Mouse (Mus musculus) hindbrain, postnatal 0 days (tissue): ENCODE results near the gene Tmem204. TPM values are rescaled to one million over a fixed set of nuclear protein-coding genes. Genes with fewer than 3 reads are reported as not detected.

ENCODE experiments used
- ATAC-seq: fragments of 200-750 bp; cut with Nextera tagmentation; 2 replicates; pipeline ENCODE4 v1.8.0; 2017; ENCODE audit warnings: mild to moderate bottlenecking, moderate TSS enrichment, moderate library complexity
- DNase-seq: peaks from one replicate; pipeline ENCODE4 v3.0.0-alpha.2; 2015; ENCODE audit warnings: low spot score
- H3K27ac ChIP-seq: fragments of 300-500 bp; sonication (generic); 2 replicates; pipeline ENCODE4 v1.5.1; 2014; ENCODE audit warnings: mild to moderate bottlenecking
- H3K27me3 ChIP-seq: fragments of 300-500 bp; sonication (generic); 2 replicates; pipeline ENCODE4 v1.6.1; 2014; ENCODE audit warnings: low read length, mixed read lengths; ENCODE audit not compliant: insufficient read depth
- H3K36me3 ChIP-seq: fragments of 300-500 bp; sonication (generic); 2 replicates; pipeline ENCODE4 v1.6.1; 2014; ENCODE audit warnings: low read length, mixed read lengths; ENCODE audit not compliant: insufficient read depth
- H3K4me1 ChIP-seq: fragments of 300-500 bp; sonication (generic); 2 replicates; pipeline ENCODE4 v1.6.1; 2014; ENCODE audit warnings: antibody characterized with exemption, low read length, mixed read lengths; ENCODE audit not compliant: insufficient read depth
- H3K4me2 ChIP-seq: fragments of 300-500 bp; sonication (generic); 2 replicates; pipeline ENCODE4 v1.6.1; 2014; ENCODE audit warnings: low read depth, mild to moderate bottlenecking, low read length, moderate library complexity, mixed read lengths
- H3K4me3 ChIP-seq: fragments of 300-500 bp; sonication (generic); 2 replicates; pipeline ENCODE4 v1.5.1; 2014; ENCODE audit warnings: low read length
- H3K9ac ChIP-seq: fragments of 300-500 bp; sonication (generic); replicated peaks from 2 replicates; pipeline ENCODE4 v1.6.1; 2014; ENCODE audit warnings: mild to moderate bottlenecking, low read length, moderate library complexity, mixed read lengths
- H3K9me3 ChIP-seq: fragments of 300-500 bp; sonication (generic); 2 replicates; pipeline ENCODE4 v1.6.1; 2016; ENCODE audit warnings: low read length, mixed read lengths
- CTCF ChIP-seq: IDR thresholded peaks from 2 replicates; pipeline ENCODE4 v1.5.1; 2016; ENCODE audit warnings: antibody characterized with exemption, control low read depth, low read depth
- WGBS: fragments of 180-500 bp; shearing (Covaris S2); extraction: QIAGEN DNeasy Blood & Tissue Kit; methylation state at CpG from one replicate; pipeline ENCODE4 v1.1.7; 2014; 5-methylcytosine and 5-hydroxymethylcytosine counted together
- polyA plus RNA-seq: library from polyadenylated mRNA; unstranded; fragments of >200 nt; fragmentation: Nextera tagmentation; extraction: Ambion mirVana; gene quantifications from 2 replicates; pipeline ENCODE4 v1.2.1, GENCODE M21; 2015
- total RNA-seq: library from RNA; depleted of rRNA; stranded (reverse); fragments of >200 nt; gene quantifications from 2 replicates; pipeline ENCODE4 v1.2.3, GENCODE M21; 2014

Gene Tmem204
- total and polyA plus RNA-seq, 2 experiments from 2014 or later, result 11.7 to 21.5 TPM

DNA sequence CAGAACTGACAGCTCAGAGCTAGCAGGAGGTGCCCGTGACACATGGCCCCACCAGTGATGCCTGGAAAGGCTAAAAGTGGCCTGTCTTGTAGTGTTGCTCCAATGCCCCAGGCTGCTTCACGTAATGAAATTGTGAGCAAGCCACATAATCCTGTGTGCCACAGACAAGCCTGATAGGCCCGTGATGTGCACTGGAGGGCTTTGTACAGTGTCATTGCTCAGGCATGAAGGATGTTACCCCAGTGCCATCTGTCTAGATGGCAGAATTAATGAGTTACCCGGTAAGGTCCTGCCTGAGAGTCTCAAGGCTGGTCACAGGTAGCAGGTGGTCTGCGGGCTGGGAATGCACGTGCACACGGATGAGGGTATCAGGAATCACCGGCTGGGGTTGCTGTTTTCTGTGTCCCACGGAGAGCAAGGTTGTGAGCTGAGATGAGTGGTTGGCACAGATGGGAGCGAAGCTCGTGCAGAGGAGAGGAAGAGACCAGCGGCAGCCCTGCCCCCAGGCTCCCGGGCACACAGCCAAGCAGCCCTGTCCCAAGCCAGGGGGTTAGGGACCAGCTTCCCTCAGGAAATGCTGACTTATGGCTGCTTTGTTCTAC is 5.5 kb downstream of the Tmem204 start:
- H3K9ac ChIP-seq, result peak overlapping the region; percentile 21; the same call in 1 of the 2 replicates
- TF ChIP-seq CTCF, result no peak

DNA sequence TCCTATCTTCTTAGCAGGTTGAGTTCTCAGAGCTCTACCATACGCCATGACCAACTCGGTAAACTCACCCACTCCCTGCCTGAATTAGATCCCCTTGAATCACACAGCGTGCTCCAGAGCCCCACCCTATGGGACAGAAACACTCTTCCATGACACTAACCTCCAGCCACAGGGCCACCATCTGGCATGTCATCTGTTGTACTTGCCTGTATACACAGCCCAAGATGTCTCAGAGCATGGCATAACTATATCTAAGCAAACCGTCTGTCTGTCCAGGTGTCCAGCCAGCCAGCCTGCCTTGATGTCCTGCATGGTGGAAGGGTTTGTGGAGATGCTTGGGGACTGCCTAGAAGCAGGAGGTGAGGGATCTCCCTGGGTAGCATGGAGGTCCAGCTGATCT is 6.5 kb downstream of the Tmem204 start:
- no peak for TF ChIP-seq CTCF
- Histone ChIP-seq H3K4me1 (peaks cover 16% of the 10 kb centered on the region), H3K36me3 (0 out of 2 replicates have a peak, but pooled peaks cover 1% of the 10 kb centered on the region), H3K9ac (no peak overlapping the region), H3K4me2 (no peak overlapping the region), H3K4me3 (no peak overlapping the region), H3K9me3 (no peaks in the 10 kb centered on the region), H3K27ac (peak overlapping the region; percentile 81), H3K27me3 (no peaks in the 10 kb centered on the region)
- ATAC-seq (no peak), DNase-seq (peak; percentile 31)
- WGBS, result 56% methylated on average over 4 of the region's 4 CpGs

More for the DNA sequence above, 5.5 kb downstream of the Tmem204 start:
- H3K27me3 ChIP-seq, result no peaks in the 10 kb centered on the region
- peaks cover 16% of the 10 kb centered on the region for H3K4me1 ChIP-seq
- H3K4me3 ChIP-seq, result no peak overlapping the region
- 42% methylated on average over 13 of the region's 13 CpGs for WGBS
- peak overlapping the region; percentile 81 for H3K27ac ChIP-seq
- DNase-seq, result peak; percentile 77
- no peaks in the 10 kb centered on the region for H3K9me3 ChIP-seq
- peak; percentile 88 for ATAC-seq
- H3K36me3 ChIP-seq, result no peaks in the 10 kb centered on the region
- H3K4me2 ChIP-seq, result peak overlapping the region; percentile 27

- WGBS, result 74% methylated on average over 2 of the region's 2 CpGs
- Histone ChIP-seq H3K36me3 (0 out of 2 replicates have a peak, but pooled peaks cover 6% of the 10 kb centered on the region), H3K4me2 (no peak overlapping the region), H3K27ac (no peak overlapping the region), H3K9me3 (no peaks in the 10 kb centered on the region), H3K9ac (no peak overlapping the region), H3K4me1 (no peaks in the 10 kb centered on the region), H3K27me3 (no peaks in the 10 kb centered on the region), H3K4me3 (no peak overlapping the region)
- ATAC-seq (no peak), DNase-seq (no peak)
- no peak for TF ChIP-seq CTCF
Measured at GRCm38 (mm10) chr17:25068690-25069089, 14.7 kb downstream of the Tmem204 start.

- no peaks in the 10 kb centered on the region for H3K4me1 ChIP-seq
- no peak overlapping the region for H3K27ac ChIP-seq
- TF ChIP-seq CTCF, result no peak
- no peak overlapping the region for H3K4me3 ChIP-seq
- peaks cover 6% of the 10 kb centered on the region; the same call in 1 of the 2 replicates for H3K36me3 ChIP-seq
- no peak overlapping the region for H3K9ac ChIP-seq
- WGBS, result 75% methylated on average over 8 of the region's 8 CpGs
- no peak overlapping the region for H3K4me2 ChIP-seq
- DNase-seq, result no peak
- no peaks in the 10 kb centered on the region for H3K9me3 ChIP-seq
- H3K27me3 ChIP-seq, result no peaks in the 10 kb centered on the region
- ATAC-seq, result no peak
Measured at GRCm38 (mm10) chr17:25067442-25067851, 15.9 kb downstream of the Tmem204 start.

DNA sequence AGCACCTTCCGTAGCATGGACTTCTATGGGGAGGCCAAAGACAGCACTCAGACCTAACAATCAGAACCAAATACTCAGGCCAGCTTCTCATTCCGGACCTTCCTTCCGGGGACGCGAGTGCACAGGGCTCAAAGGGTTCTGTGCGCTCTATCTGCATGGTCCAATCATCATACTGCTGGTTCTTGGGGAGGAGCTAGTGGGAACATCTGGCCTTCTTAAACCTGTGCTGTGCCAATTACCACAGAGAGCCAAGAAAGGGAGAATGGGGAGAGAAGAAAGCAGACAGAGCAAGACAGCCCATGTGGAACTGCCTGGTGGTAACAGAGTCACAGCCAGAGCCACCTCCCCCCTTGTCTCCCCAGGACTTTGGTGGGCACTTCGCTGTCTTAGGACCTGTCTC is 16.8 kb downstream of the Tmem204 start:
- ATAC-seq, result no peak
- DNase-seq, result no peak
- H3K4me3 ChIP-seq, result no peak overlapping the region
- no peak overlapping the region for H3K27ac ChIP-seq
- H3K36me3 ChIP-seq, result peaks cover 1% of the 10 kb centered on the region; the same call in 1 of the 2 replicates
- no peaks in the 10 kb centered on the region for H3K27me3 ChIP-seq
- 90% methylated on average over 7 of the region's 7 CpGs for WGBS
- no peak for TF ChIP-seq CTCF
- no peaks in the 10 kb centered on the region for H3K9me3 ChIP-seq
- no peak overlapping the region for H3K9ac ChIP-seq
- H3K4me2 ChIP-seq, result no peak overlapping the region
- H3K4me1 ChIP-seq, result no peaks in the 10 kb centered on the region

GRCm38 (mm10) chr17:25065189-25065588 is 18.2 kb downstream of the Tmem204 start:
- ATAC-seq (no peak), DNase-seq (no peak)
- no peaks in the 10 kb centered on the region; the same call in 1 of the 2 replicates for H3K36me3 ChIP-seq
- no peaks in the 10 kb centered on the region for H3K27me3 ChIP-seq
- 91% methylated on average over 3 of the region's 3 CpGs for WGBS
- H3K9me3 ChIP-seq, result no peaks in the 10 kb centered on the region
- no peak overlapping the region for H3K27ac ChIP-seq
- no peaks in the 10 kb centered on the region for H3K4me1 ChIP-seq
- no peak for TF ChIP-seq CTCF
- no peak overlapping the region for H3K4me3 ChIP-seq
- H3K9ac ChIP-seq, result no peak overlapping the region
- no peak overlapping the region for H3K4me2 ChIP-seq

GRCm38 (mm10) chr17:25064351-25064750 is 19.0 kb downstream of the Tmem204 start:
- DNase-seq (no peak), ATAC-seq (no peak)
- Histone ChIP-seq H3K9me3 (no peaks in the 10 kb centered on the region), H3K4me3 (no peak overlapping the region), H3K4me1 (no peaks in the 10 kb centered on the region), H3K9ac (no peak overlapping the region), H3K36me3 (peaks cover 4% of the 10 kb centered on the region; the same call in 1 of the 2 replicates), H3K27ac (no peak overlapping the region), H3K27me3 (no peaks in the 10 kb centered on the region), H3K4me2 (no peak overlapping the region)
- TF ChIP-seq CTCF, result no peak
- 80% methylated on average over 9 of the region's 9 CpGs for WGBS
